Mouse (Mus musculus): ENCODE results near the gene Rpa1. TPM values are rescaled to one million over a fixed set of nuclear protein-coding genes. Genes with fewer than 3 reads are reported as not detected.

Gene Rpa1
- polyA plus RNA-seq, 1 experiment from 2014 or later: 185 TPM

DNA sequence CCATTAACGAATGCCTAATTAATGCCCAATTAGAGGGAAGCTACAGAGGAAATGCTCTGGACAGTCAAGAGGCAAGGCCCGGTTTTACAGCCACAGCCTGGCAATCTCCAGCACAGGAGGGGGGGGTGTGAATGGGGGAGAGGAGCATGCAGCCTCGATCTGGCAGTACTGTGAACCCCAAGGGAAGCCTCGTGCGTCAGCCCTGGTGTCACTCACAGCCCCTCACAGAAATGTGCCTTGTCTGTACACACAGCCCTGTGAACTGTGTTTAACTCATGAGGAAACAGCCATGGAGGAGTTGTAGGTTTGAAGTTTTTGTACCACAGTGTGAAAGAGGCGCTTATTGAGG, 84.2 kb downstream of the Rpa1 start:
- H3K27ac ChIP-seq: peak overlapping the region; percentile 82; the same call in 1 of the 2 replicates
- no peaks in the 10 kb centered on the region for H3K36me3 ChIP-seq
- H3K9me3 ChIP-seq (replicated peaks): no peaks in the 10 kb centered on the region
- H3K4me3 ChIP-seq: 0 out of 2 replicates have a peak overlapping the region, but pooled peaks have one; percentile 6
- 37% methylated on average over 6 of the region's 6 CpGs for WGBS
- no peak for DNase-seq (ENCODE audit: low spot score)
- H3K4me1 ChIP-seq: peaks cover 84% of the 10 kb centered on the region
- 0 out of 2 replicates have a peak, but pooled peaks cover 7% of the 10 kb centered on the region for H3K27me3 ChIP-seq (ENCODE audit: low read depth, poor library complexity, severe bottlenecking)

DNA sequence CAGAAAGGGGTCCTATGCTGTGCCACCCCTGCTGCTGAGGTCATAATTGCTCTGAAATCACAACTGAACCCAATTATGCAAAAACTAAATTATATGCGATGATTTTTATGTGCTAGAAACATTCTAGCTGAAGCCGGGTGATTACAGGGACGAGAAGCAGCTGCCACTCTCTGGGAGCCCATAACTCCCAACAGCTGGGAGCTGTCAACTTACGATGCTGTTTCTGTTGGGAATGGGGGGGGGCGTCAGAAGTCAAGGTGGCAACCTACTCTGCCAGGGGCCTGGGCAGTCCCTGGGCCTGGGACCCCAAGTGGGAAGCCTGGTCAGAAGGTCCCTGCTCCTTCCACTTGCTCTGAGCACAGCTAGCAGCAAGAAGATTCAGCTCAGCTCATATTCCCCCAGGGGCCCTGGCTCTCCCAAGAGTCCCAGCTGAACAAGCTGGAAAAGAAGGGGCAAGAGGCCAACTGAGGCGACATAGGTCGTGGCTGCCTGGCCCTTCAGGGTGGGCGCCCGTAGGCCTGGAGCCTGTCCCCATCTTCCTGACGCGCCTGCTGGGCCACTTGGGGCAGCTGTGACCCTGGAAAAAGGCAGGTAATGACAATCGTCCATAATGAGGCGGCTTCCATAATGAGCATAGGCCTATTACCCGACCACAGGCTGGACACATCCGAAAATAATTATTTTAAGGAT, 84.7 kb downstream of the Rpa1 start:
- Histone ChIP-seq H3K4me1 (peaks cover 84% of the 10 kb centered on the region), H3K4me3 (0 out of 2 replicates have a peak overlapping the region, but pooled peaks have one; percentile 6), H3K36me3 (no peaks in the 10 kb centered on the region), H3K27ac (peak overlapping the region; percentile 82), H3K27me3 (ENCODE audit: low read depth, poor library complexity, severe bottlenecking) (0 out of 2 replicates have a peak, but pooled peaks cover 7% of the 10 kb centered on the region), H3K9me3 (replicated peaks) (no peaks in the 10 kb centered on the region)
- DNase-seq (ENCODE audit: low spot score): peak; percentile 52
- WGBS: 35% methylated on average over 15 of the region's 15 CpGs

DNA sequence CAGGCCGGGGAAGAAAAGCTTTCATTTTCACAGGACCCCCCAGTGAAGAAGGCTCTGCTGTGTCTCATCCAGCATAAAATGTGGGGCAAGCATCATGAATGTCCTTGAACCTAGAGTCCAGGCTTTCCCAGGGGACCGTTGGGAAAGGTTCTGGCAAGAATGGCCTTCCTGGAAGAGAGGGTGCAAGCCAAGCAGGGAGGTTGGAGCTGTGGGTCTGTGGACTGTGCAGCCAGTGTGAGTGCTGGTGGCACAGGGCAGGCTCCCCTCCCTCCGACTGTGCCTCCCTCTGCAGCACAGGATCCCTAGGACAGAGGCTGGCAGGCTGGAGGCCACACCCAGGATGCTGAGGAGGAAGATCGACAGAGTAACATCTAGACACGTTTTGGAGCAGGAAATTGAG, 85.3 kb downstream of the Rpa1 start:
- 51% methylated on average over 5 of the region's 5 CpGs for WGBS
- peak overlapping the region; percentile 14 for H3K27ac ChIP-seq
- no peaks in the 10 kb centered on the region for H3K9me3 ChIP-seq (replicated peaks)
- no peak overlapping the region for H3K4me3 ChIP-seq
- 0 out of 2 replicates have a peak, but pooled peaks cover 7% of the 10 kb centered on the region for H3K27me3 ChIP-seq (ENCODE audit: low read depth, poor library complexity, severe bottlenecking)
- H3K4me1 ChIP-seq: peaks cover 84% of the 10 kb centered on the region
- no peaks in the 10 kb centered on the region for H3K36me3 ChIP-seq
- DNase-seq (ENCODE audit: low spot score): no peak

DNA sequence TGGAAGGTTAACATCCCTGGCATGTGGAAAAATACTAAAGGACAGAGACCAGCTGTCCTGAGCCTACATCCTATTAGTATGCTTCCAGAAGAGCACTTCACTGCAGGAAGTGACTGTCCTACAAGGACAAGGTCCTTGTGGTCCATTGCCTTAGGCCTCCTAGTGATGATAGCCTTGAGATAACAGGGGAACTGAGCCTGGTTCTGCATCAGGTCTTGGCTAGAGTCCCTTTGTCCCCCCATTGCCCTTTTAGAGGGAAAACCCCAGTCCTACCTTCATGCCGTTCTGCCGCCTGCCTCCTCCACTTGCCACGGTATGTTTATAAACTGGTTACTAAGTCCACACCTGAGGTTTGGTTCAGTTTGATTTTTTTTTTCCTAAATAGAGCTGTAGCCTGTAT, 85.9 kb downstream of the Rpa1 start:
- no peak for DNase-seq (ENCODE audit: low spot score)
- WGBS: 91% methylated on average over 3 of the region's 3 CpGs
- Histone ChIP-seq H3K4me1 (peaks cover 81% of the 10 kb centered on the region), H3K9me3 (replicated peaks) (no peaks in the 10 kb centered on the region), H3K36me3 (no peaks in the 10 kb centered on the region), H3K4me3 (no peak overlapping the region), H3K27me3 (ENCODE audit: low read depth, poor library complexity, severe bottlenecking) (0 out of 2 replicates have a peak, but pooled peaks cover 7% of the 10 kb centered on the region), H3K27ac (peak overlapping the region; percentile 42; the same call in 1 of the 2 replicates)

DNA sequence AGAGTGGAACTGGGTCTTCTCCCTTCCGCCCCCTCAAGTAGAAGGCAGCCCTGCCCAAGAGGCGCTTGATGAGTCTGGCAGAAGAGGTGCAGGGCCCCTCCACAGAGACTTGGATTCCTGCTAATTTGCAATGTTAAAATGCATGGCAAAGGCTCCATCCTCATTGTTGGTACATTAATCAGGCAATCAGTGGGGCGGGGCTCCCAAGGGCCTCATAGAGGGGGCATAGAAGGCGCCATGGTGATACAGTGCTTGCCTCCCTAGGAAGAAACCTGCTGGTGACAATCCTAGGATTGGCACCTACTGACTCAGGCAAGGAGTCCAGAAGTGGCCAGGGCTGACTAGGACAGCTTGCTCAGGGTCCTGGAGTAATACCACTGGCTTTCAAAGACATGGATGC, 86.4 kb downstream of the Rpa1 start:
- 85% methylated on average over 4 of the region's 4 CpGs for WGBS
- Histone ChIP-seq H3K9me3 (replicated peaks) (no peaks in the 10 kb centered on the region), H3K4me3 (no peak overlapping the region), H3K36me3 (no peaks in the 10 kb centered on the region), H3K27ac (peak overlapping the region; percentile 42), H3K4me1 (peaks cover 78% of the 10 kb centered on the region), H3K27me3 (ENCODE audit: low read depth, poor library complexity, severe bottlenecking) (0 out of 2 replicates have a peak, but pooled peaks cover 7% of the 10 kb centered on the region)
- no peak for DNase-seq (ENCODE audit: low spot score)

GRCm38 (mm10) chr11:75261016-75261415, 87.1 kb downstream of the Rpa1 start:
- peaks cover 74% of the 10 kb centered on the region for H3K4me1 ChIP-seq

DNA sequence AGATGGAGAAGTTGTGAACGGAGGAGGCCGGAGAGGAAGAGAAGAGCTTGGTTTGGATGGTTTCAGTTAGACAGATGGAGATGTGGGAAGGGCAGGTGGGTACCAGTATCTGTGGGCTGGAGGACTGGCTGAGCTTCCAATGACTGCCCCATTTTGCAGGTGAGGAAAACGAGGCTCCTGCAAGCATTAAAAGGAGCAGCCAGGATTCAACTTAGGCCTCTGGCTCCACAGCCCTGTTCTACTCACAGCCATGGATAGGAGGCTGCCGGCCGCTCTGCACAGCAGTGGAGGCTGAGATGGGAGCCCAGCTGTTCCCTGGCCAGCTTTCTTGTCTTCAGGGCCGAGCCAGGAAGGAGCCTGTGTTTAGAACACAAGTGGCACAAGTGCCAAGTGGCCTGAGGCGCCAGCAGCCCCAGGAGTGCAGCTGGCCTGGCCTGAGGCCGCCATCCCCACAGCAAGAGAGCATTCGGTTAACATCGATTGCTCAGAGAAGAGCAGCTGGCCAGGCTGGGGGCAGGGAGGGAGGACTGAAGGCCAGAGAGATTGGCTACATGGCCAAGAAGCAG, 88.0 kb downstream of the Rpa1 start:
- H3K4me1 ChIP-seq: peaks cover 65% of the 10 kb centered on the region
- no peak for DNase-seq (ENCODE audit: low spot score)
- H3K9me3 ChIP-seq (replicated peaks): no peaks in the 10 kb centered on the region
- 65% methylated on average over 10 of the region's 10 CpGs for WGBS
- no peak overlapping the region for H3K4me3 ChIP-seq
- no peaks in the 10 kb centered on the region for H3K36me3 ChIP-seq
- H3K27ac ChIP-seq: peak overlapping the region; percentile 42
- 0 out of 2 replicates have a peak, but pooled peaks cover 4% of the 10 kb centered on the region for H3K27me3 ChIP-seq (ENCODE audit: low read depth, poor library complexity, severe bottlenecking)

More at GRCm38 (mm10) chr11:75261016-75261415, 87.1 kb downstream of the Rpa1 start:
- Histone ChIP-seq H3K9me3 (replicated peaks) (no peaks in the 10 kb centered on the region), H3K27me3 (ENCODE audit: low read depth, poor library complexity, severe bottlenecking) (0 out of 2 replicates have a peak, but pooled peaks cover 7% of the 10 kb centered on the region), H3K27ac (peak overlapping the region; percentile 42), H3K4me3 (no peak overlapping the region), H3K36me3 (no peaks in the 10 kb centered on the region)
- 88% methylated on average over 2 of the region's 2 CpGs for WGBS
- no peak for DNase-seq (ENCODE audit: low spot score)

- Histone ChIP-seq H3K36me3 (no peaks in the 10 kb centered on the region), H3K27ac (0 out of 2 replicates have a peak overlapping the region, but pooled peaks have one; percentile 37), H3K4me1 (peaks cover 63% of the 10 kb centered on the region), H3K9me3 (replicated peaks) (no peaks in the 10 kb centered on the region), H3K4me3 (no peak overlapping the region), H3K27me3 (ENCODE audit: low read depth, poor library complexity, severe bottlenecking) (0 out of 2 replicates have a peak, but pooled peaks cover 3% of the 10 kb centered on the region)
- DNase-seq (ENCODE audit: low spot score): no peak
- WGBS: 79% methylated on average over 6 of the region's 6 CpGs
Observed at GRCm38 (mm10) chr11:75259416-75259815, 88.7 kb downstream of the Rpa1 start.

DNA sequence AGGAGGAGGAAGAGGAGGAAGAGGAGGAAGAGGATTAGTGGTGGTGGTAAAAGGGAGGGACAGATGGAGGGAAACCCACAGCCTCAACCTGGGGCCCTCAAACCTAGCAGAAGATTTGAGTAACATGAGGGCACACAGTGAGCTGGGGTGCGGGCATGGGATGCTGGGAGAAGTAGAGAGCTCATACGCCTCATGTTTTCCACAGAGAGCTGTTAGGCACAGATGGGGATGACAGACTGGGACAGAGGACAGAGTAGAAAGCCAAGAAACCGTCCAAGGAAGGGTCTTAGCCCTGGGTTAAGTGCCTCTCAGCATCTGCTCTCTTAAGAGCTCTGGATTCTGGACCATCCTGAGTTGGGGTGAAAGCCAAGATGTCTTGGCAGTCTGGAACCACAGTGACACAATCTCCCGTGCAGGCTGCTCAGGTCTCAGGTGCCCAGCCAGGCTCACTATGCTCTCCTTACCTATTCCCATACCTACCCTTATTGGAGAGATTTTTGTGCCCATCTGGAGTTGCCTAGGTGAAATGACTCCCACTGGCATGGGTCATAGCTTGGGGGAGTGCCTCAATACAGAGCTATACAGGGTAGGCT, 91.0 kb downstream of the Rpa1 start:
- no peak for DNase-seq (ENCODE audit: low spot score)
- no peaks in the 10 kb centered on the region for H3K9me3 ChIP-seq (replicated peaks)
- 80% methylated on average over 4 of the region's 4 CpGs for WGBS
- no peak overlapping the region for H3K4me3 ChIP-seq
- no peaks in the 10 kb centered on the region for H3K36me3 ChIP-seq
- no peak overlapping the region; the same call in 1 of the 2 replicates for H3K27ac ChIP-seq
- H3K4me1 ChIP-seq: peaks cover 45% of the 10 kb centered on the region
- 0 out of 2 replicates have a peak, but pooled peaks cover 3% of the 10 kb centered on the region for H3K27me3 ChIP-seq (ENCODE audit: low read depth, poor library complexity, severe bottlenecking)

- Histone ChIP-seq H3K27me3 (ENCODE audit: low read depth, poor library complexity, severe bottlenecking) (no peaks in the 10 kb centered on the region), H3K9me3 (replicated peaks) (no peaks in the 10 kb centered on the region), H3K4me1 (peaks cover 35% of the 10 kb centered on the region), H3K27ac (no peak overlapping the region), H3K4me3 (no peak overlapping the region), H3K36me3 (no peaks in the 10 kb centered on the region)
- no peak for DNase-seq (ENCODE audit: low spot score)
- WGBS: 86% methylated on average over 5 of the region's 5 CpGs
Observed at GRCm38 (mm10) chr11:75255330-75255729, 92.8 kb downstream of the Rpa1 start.

DNA sequence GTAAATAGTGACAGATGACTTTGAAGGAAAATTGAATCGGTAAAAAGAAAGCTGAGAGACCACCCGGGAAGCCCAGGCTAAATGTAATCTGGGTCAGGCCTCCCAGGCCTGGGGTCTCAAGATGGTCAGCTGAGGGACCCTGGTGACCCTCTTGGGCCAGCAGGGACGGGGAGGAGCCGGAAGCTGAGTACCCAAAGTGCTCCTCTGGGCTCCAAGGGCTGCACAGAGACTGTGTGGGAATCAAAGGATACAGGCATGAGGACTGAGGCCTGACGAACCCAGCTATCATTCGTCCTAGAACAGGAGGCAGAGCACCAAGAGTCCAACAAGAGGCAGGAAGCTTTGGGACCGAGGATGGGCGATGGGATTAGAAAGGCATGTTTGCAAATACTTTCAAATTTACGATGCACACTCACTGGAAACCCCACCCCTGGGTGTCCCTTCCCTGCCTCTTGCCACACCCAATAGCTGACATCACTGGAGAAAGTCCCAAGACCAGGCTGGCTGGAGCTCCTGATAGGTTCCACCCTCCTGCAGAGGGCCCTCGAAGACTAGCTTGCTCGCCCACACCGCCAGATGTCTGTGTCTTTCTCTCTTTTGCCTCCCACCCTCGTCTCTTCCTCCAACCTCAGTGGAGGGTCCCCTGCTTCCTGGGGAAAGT, 93.7 kb downstream of the Rpa1 start:
- Histone ChIP-seq H3K27me3 (ENCODE audit: low read depth, poor library complexity, severe bottlenecking) (no peaks in the 10 kb centered on the region), H3K27ac (no peak overlapping the region), H3K9me3 (replicated peaks) (no peaks in the 10 kb centered on the region), H3K36me3 (no peaks in the 10 kb centered on the region), H3K4me3 (no peak overlapping the region), H3K4me1 (peaks cover 32% of the 10 kb centered on the region)
- DNase-seq (ENCODE audit: low spot score): no peak
- WGBS: 65% methylated on average over 13 of the region's 13 CpGs

DNA sequence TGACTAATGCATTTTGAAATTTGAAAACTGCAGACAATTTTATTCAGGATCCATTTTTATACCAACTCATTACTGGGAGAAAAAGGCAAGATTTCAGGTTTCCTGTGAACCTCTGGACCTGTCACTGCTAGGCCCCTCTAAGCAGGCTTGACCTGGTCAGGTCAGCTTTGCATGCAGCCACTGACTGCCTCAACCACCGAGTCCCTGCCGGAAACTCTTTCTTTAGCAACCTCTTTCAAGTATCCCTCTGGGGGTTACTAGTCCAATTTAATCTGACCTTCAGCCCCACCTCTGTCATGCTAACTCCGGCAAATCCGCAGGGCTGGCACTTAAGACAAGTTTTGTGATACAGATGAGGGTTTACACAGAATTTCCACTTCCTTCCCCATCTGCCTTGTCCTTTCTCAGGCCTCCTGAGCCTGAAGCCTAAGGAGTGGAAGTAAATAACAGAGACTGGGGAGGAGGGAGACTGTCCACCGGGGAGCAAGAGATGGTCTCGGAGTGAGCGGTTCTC, 96.5 kb downstream of the Rpa1 start:
- Histone ChIP-seq H3K4me3 (no peak overlapping the region), H3K4me1 (peaks cover 34% of the 10 kb centered on the region), H3K9me3 (replicated peaks) (no peaks in the 10 kb centered on the region), H3K27ac (0 out of 2 replicates have a peak overlapping the region, but pooled peaks have one; percentile 27), H3K27me3 (ENCODE audit: low read depth, poor library complexity, severe bottlenecking) (peaks cover under 1% of the 10 kb centered on the region; the same call in 1 of the 2 replicates), H3K36me3 (no peaks in the 10 kb centered on the region)
- DNase-seq (ENCODE audit: low spot score): no peak
- WGBS: 56% methylated on average over 7 of the region's 7 CpGs

All from limb, embryonic 10.5 days (tissue).